Mouse (Mus musculus) ovary, adult 18-20 months (tissue): ENCODE results near the gene Srd5a1.
"Not testable (repeated sequence)": the region's sequence is repeated elsewhere in the genome, so short reads cannot be mapped to it uniquely, and the experiment has no call there.

Experiments
- DNase-seq: peaks from one replicate; pipeline ENCODE4 v3.0.0; 2022; ENCODE audit warnings: low spot score, mixed read lengths

Srd5a1 gene

GRCm38 (mm10) chr13:69576676-69577075, 34.6 kb downstream of the Srd5a1 start:
- no peak for DNase-seq

GRCm38 (mm10) chr13:69572594-69572993, 38.6 kb downstream of the Srd5a1 start:
- no peak for DNase-seq

- DNase-seq = no peak
These were observed 42.0 kb downstream of the Srd5a1 start for GRCm38 (mm10) chr13:69569201-69569600.

- not testable (repeated sequence) for DNase-seq
These were observed 45.8 kb downstream of the Srd5a1 start for GRCm38 (mm10) chr13:69565401-69565800.

GRCm38 (mm10) chr13:69564573-69564972, 46.7 kb downstream of the Srd5a1 start:
- DNase-seq = no peak

GRCm38 (mm10) chr13:69563905-69564304, 47.3 kb downstream of the Srd5a1 start:
- no peak for DNase-seq

- no peak for DNase-seq
These were observed 48.3 kb downstream of the Srd5a1 start for GRCm38 (mm10) chr13:69562654-69563574.

- DNase-seq = no peak
These were observed 49.2 kb downstream of the Srd5a1 start for GRCm38 (mm10) chr13:69562004-69562403.

GRCm38 (mm10) chr13:69559291-69559961, 51.8 kb downstream of the Srd5a1 start:
- DNase-seq = no peak

GRCm38 (mm10) chr13:69558098-69558660, 53.1 kb downstream of the Srd5a1 start:
- DNase-seq = no peak

- no peak for DNase-seq
These were observed 54.5 kb downstream of the Srd5a1 start for GRCm38 (mm10) chr13:69556728-69557127.

GRCm38 (mm10) chr13:69555957-69556482, 55.2 kb downstream of the Srd5a1 start:
- DNase-seq = no peak

- DNase-seq = no peak
These were observed 56.2 kb downstream of the Srd5a1 start for GRCm38 (mm10) chr13:69555045-69555444.

GRCm38 (mm10) chr13:69554255-69554654, 57.0 kb downstream of the Srd5a1 start:
- DNase-seq = no peak

- no peak for DNase-seq
These were observed 58.2 kb downstream of the Srd5a1 start for GRCm38 (mm10) chr13:69553024-69553423.

- no peak for DNase-seq
These were observed 60.4 kb downstream of the Srd5a1 start for GRCm38 (mm10) chr13:69550831-69551230.

- DNase-seq = no peak
These were observed 61.3 kb downstream of the Srd5a1 start for GRCm38 (mm10) chr13:69549980-69550379.

- no peak for DNase-seq
These were observed 63.6 kb downstream of the Srd5a1 start for GRCm38 (mm10) chr13:69547488-69548180.

GRCm38 (mm10) chr13:69545019-69545418, 66.2 kb downstream of the Srd5a1 start:
- DNase-seq = no peak

- no peak for DNase-seq
These were observed 67.6 kb downstream of the Srd5a1 start for GRCm38 (mm10) chr13:69543595-69543994.

- DNase-seq = no peak
These were observed 68.5 kb downstream of the Srd5a1 start for GRCm38 (mm10) chr13:69542571-69543352.
